Mouse (Mus musculus) cortical plate, adult 2 months (tissue): ENCODE data around the gene Nrg3.

Source experiments
- CTCF ChIP-seq: fragments of 200-500 bp; IDR thresholded peaks from 2 replicates; pipeline ENCODE4 v1.5.1; 2011; ENCODE audit warnings: mild to moderate bottlenecking, control low read depth, low read length; ENCODE audit not compliant: insufficient read depth; ENCODE audit errors: extremely low read depth
- POLR2A ChIP-seq: fragments of 200-500 bp; IDR thresholded peaks from 2 replicates; pipeline ENCODE4 v1.6.1; 2011; ENCODE audit warnings: mild to moderate bottlenecking, low read length, control low read depth; ENCODE audit not compliant: insufficient read depth; ENCODE audit errors: extremely low read depth

- TF ChIP-seq CTCF: no peak
- no peak for TF ChIP-seq POLR2A
Observed at GRCm38 (mm10) chr14:38374660-38375059, 1098.2 kb downstream of the Nrg3 start.
